Mouse (Mus musculus) small intestine, adult 2 months (tissue): ENCODE data around the gene Rps6ka5.

ENCODE experiments used
- CTCF ChIP-seq: fragments of 200-500 bp; IDR thresholded peaks from 2 replicates; pipeline ENCODE4 v1.5.1; 2012; ENCODE audit warnings: low read depth, mild to moderate bottlenecking, control low read depth, inconsistent platforms, low read length, moderate library complexity, mixed read lengths; ENCODE audit not compliant: insufficient replicate concordance, insufficient read length; ENCODE audit errors: extremely low read depth
- POLR2A ChIP-seq: fragments of 200-500 bp; IDR thresholded peaks from 2 replicates; pipeline ENCODE4 v1.6.1; 2012; ENCODE audit warnings: low read depth, mild to moderate bottlenecking, control low read depth, inconsistent platforms, low read length, moderate library complexity

DNA sequence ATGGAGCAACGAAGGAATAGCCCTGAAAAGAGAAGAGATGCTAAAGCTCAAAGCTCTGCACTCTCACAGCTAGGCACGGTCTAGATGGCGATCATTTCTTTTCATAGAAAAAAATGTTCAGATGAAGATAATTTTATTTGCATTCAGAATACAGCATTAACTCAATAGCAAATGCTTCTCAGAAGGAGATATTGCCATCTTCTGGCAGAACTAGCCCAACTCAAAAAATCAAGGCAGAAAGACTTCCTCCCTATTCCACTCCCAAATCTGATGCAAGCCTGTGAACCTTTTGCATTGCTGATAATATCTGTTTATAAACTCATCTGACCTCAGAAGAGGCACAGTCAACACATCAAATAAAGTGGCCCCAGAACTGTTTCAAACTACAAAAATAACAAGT, 151.0 kb downstream of the Rps6ka5 start:
- TF ChIP-seq CTCF, result no peak
- TF ChIP-seq POLR2A, result no peak
